Mouse (Mus musculus) forebrain, embryonic 12.5 days (tissue): ENCODE data around the gene D630003M21Rik. TPM values are rescaled to one million over a fixed set of nuclear protein-coding genes. Genes with fewer than 3 reads are reported as not detected.

ENCODE experiments used
- ATAC-seq: fragments of 200-750 bp; cut with Nextera tagmentation; 2 replicates; pipeline ENCODE4 v1.8.0; 2017; ENCODE audit warnings: moderate TSS enrichment; ENCODE audit not compliant: low FRiP score
- H3K27ac ChIP-seq: fragments of 300-500 bp; sonication (generic); 2 replicates; pipeline ENCODE4 v1.5.1; 2016; ENCODE audit warnings: mild to moderate bottlenecking
- H3K27me3 ChIP-seq: fragments of 300-500 bp; sonication (generic); 2 replicates; pipeline ENCODE4 v1.6.1; 2016; ENCODE audit warnings: mild to moderate bottlenecking
- H3K36me3 ChIP-seq: fragments of 300-500 bp; sonication (generic); replicated peaks from 2 replicates; pipeline ENCODE4 v1.6.1; 2016; ENCODE audit warnings: mild to moderate bottlenecking
- H3K4me1 ChIP-seq: fragments of 300-500 bp; sonication (generic); 2 replicates; pipeline ENCODE4 v1.6.1; 2016
- H3K4me2 ChIP-seq: fragments of 300-500 bp; sonication (generic); 2 replicates; pipeline ENCODE4 v1.6.1; 2016; ENCODE audit warnings: mild to moderate bottlenecking, moderate library complexity
- H3K4me3 ChIP-seq: fragments of 300-500 bp; sonication (generic); replicated peaks from 2 replicates; pipeline ENCODE4 v1.5.1; 2016; ENCODE audit warnings: mild to moderate bottlenecking
- H3K9ac ChIP-seq: fragments of 300-500 bp; sonication (generic); 2 replicates; pipeline ENCODE4 v1.6.1; 2016; ENCODE audit warnings: mild to moderate bottlenecking
- H3K9me3 ChIP-seq: fragments of 300-500 bp; sonication (generic); 2 replicates; pipeline ENCODE4 v1.6.1; 2016
- WGBS: fragments of 180-500 bp; shearing (Covaris S2); methylation state at CpG from one replicate; pipeline ENCODE4 v1.1.7; 2016; 5-methylcytosine and 5-hydroxymethylcytosine counted together
- polyA plus RNA-seq: library from polyadenylated mRNA; unstranded; fragments of >200 nt; fragmentation: Nextera tagmentation; extraction: Ambion mirVana; gene quantifications from 2 replicates; pipeline ENCODE4 v1.2.1, GENCODE M21; 2016

D630003M21Rik gene
- polyA plus RNA-seq, 1 experiment from 2014 or later = 3.4 TPM

DNA sequence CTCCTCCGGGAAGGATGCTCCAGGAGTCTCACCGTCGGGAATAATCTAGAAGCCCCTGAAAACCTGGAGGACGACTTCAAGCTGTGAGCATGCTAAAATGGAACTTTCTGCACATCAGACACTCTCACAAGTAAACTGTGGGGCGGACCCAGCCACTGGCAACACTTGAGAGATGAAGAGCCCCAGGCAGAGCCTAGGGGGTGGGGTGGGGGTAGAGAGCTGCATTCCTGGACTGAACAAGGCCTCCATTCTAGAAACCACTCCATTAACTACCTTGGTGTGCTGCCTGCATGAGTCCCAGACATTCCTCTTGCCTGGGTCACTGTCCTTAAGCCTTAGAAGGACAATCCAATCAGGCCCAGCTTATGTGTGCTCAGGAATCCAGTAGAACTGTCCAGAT lies 2.0 kb upstream of the D630003M21Rik start:
- H3K4me2 ChIP-seq = no peak overlapping the region
- no peak for ATAC-seq
- no peaks in the 10 kb centered on the region for H3K36me3 ChIP-seq
- no peak overlapping the region for H3K27ac ChIP-seq
- no peak overlapping the region for H3K4me3 ChIP-seq
- peaks cover 23% of the 10 kb centered on the region for H3K4me1 ChIP-seq
- H3K9ac ChIP-seq = no peak overlapping the region
- 33% methylated on average over 5 of the region's 5 CpGs for WGBS
- H3K9me3 ChIP-seq = no peaks in the 10 kb centered on the region
- H3K27me3 ChIP-seq = no peaks in the 10 kb centered on the region; the same call in 1 of the 2 replicates

- no peak for ATAC-seq
- no peak overlapping the region for H3K9ac ChIP-seq
- WGBS = 28% methylated on average over 6 of the region's 6 CpGs
- no peaks in the 10 kb centered on the region for H3K36me3 ChIP-seq
- no peaks in the 10 kb centered on the region; the same call in 1 of the 2 replicates for H3K27me3 ChIP-seq
- H3K27ac ChIP-seq = no peak overlapping the region
- H3K9me3 ChIP-seq = no peaks in the 10 kb centered on the region
- no peak overlapping the region for H3K4me2 ChIP-seq
- peaks cover 23% of the 10 kb centered on the region for H3K4me1 ChIP-seq
- H3K4me3 ChIP-seq = no peak overlapping the region
These were observed 1.6 kb upstream of the D630003M21Rik start for GRCm38 (mm10) chr2:158230617-158231016.

DNA sequence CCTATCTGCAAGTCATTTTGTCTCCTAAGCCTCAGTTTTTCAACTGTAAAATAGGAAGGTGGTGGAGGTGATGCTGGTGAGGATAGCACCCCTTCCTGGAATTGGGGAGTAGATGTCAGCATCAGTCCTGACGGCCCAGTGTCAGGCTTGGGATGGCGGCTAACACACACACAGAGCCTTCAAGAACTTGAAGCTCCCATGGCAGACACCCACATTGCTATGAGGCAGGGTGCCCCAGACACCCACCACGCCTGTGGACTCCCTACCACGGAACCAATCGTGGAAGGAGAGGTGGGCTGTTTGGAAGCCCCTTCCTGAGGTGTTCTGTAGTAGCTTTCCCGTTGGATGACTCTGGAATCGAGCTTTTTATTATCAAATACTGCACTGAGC lies 476 bp upstream of the D630003M21Rik start:
- peak overlapping the region; percentile 63 for H3K9ac ChIP-seq
- no peaks in the 10 kb centered on the region for H3K36me3 ChIP-seq
- H3K4me1 ChIP-seq = peaks cover 23% of the 10 kb centered on the region
- WGBS = 21% methylated on average over 7 of the region's 7 CpGs
- H3K4me2 ChIP-seq = peak overlapping the region; percentile 89
- peak overlapping the region; percentile 49 for H3K4me3 ChIP-seq
- no peak overlapping the region for H3K27ac ChIP-seq
- no peaks in the 10 kb centered on the region for H3K9me3 ChIP-seq
- no peaks in the 10 kb centered on the region; the same call in 1 of the 2 replicates for H3K27me3 ChIP-seq
- ATAC-seq = peak; percentile 34

- WGBS = 78% methylated on average over 5 of the region's 5 CpGs
- Histone ChIP-seq H3K27me3 (no peaks in the 10 kb centered on the region; the same call in 1 of the 2 replicates), H3K27ac (no peak overlapping the region), H3K9me3 (no peaks in the 10 kb centered on the region), H3K4me2 (no peak overlapping the region), H3K4me1 (peaks cover 12% of the 10 kb centered on the region), H3K36me3 (no peaks in the 10 kb centered on the region), H3K9ac (no peak overlapping the region), H3K4me3 (no peak overlapping the region)
- no peak for ATAC-seq
These were observed 3.7 kb downstream of the D630003M21Rik start for GRCm38 (mm10) chr2:158225301-158225700.

DNA sequence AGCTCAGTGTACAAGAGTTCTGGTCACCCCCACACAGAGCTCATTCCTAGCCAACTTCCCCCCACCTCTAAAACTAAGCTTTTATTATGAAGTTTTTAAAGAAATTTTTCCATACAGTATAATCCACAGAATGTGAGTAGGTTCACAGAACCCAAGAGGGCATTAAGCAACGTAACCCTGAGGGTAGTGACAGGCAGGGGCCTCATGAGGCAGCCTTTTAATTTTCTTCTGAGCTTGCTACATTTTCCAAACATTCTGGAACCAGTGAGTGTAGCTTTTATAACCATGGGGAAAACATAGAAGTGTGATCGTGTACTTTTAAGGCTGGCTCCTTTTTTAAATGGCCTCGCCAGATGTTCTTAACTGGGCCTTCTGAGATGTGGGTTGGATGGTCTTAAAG lies 5.5 kb downstream of the D630003M21Rik start:
- Histone ChIP-seq H3K4me1 (no peaks in the 10 kb centered on the region), H3K9me3 (no peaks in the 10 kb centered on the region), H3K4me3 (no peak overlapping the region), H3K4me2 (no peak overlapping the region), H3K27ac (no peak overlapping the region), H3K27me3 (no peaks in the 10 kb centered on the region; the same call in 1 of the 2 replicates), H3K36me3 (no peaks in the 10 kb centered on the region), H3K9ac (no peak overlapping the region)
- ATAC-seq = no peak
- WGBS = 84% methylated on average over 3 of the region's 3 CpGs

DNA sequence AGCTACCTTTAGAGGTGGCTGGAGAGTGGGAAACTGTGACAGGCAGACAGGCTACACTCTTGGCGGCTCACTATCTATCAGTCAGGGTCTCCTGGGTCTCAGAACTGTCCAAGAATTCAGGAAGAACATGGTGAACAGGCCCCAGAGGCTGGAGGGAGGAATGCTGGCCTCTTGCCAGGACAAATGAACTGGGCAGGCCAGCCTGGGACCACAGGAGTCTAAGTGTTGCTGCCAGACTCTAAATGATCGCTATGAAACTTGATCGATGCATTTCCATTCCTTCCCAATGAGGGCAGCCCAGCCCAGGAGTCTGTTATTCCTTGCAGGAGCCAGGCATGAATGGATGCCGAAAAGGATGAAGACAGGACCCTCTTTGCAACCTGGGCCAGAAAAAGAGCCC lies 6.4 kb downstream of the D630003M21Rik start:
- Histone ChIP-seq H3K27ac (no peak overlapping the region), H3K4me2 (no peak overlapping the region), H3K27me3 (no peaks in the 10 kb centered on the region; the same call in 1 of the 2 replicates), H3K4me3 (no peak overlapping the region), H3K4me1 (no peaks in the 10 kb centered on the region), H3K9me3 (no peaks in the 10 kb centered on the region), H3K36me3 (no peaks in the 10 kb centered on the region), H3K9ac (no peak overlapping the region)
- WGBS = 82% methylated on average over 4 of the region's 4 CpGs
- ATAC-seq = no peak

GRCm38 (mm10) chr2:158221446-158222084 lies 7.5 kb downstream of the D630003M21Rik start:
- Histone ChIP-seq H3K27ac (no peak overlapping the region), H3K9ac (no peak overlapping the region), H3K36me3 (no peaks in the 10 kb centered on the region), H3K27me3 (no peaks in the 10 kb centered on the region), H3K4me1 (no peaks in the 10 kb centered on the region), H3K4me3 (no peak overlapping the region), H3K4me2 (no peak overlapping the region), H3K9me3 (no peaks in the 10 kb centered on the region)
- 92% methylated on average over 9 of the region's 9 CpGs for WGBS
- no peak for ATAC-seq

DNA sequence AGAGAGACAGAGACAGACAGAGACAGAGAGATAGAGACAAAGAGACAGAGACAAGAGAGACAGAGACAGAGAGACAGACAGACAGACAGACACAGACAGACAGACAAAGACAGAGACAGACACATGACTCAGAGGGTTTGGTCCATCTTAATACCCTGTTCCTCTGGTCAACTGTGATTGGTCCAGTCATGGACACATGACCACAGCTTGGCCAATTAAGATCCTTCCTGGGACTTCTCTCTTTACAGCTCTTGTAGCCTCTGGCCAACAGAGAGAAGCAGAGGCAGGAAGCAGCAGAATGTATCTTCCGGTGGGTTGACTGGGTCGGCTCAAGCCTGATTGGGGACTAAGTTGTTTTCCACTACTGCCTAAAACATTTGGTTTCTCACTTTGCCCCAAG lies 9.5 kb downstream of the D630003M21Rik start:
- ATAC-seq = no peak
- Histone ChIP-seq H3K9ac (no peak overlapping the region), H3K4me2 (no peak overlapping the region), H3K36me3 (no peaks in the 10 kb centered on the region), H3K9me3 (no peaks in the 10 kb centered on the region), H3K4me3 (no peak overlapping the region), H3K4me1 (0 out of 2 replicates have a peak, but pooled peaks cover 4% of the 10 kb centered on the region), H3K27me3 (no peaks in the 10 kb centered on the region), H3K27ac (no peak overlapping the region)
- WGBS = 91% methylated on average over 2 of the region's 2 CpGs

- Histone ChIP-seq H3K27ac (no peak overlapping the region), H3K9ac (no peak overlapping the region), H3K36me3 (no peaks in the 10 kb centered on the region), H3K4me2 (no peak overlapping the region), H3K9me3 (no peaks in the 10 kb centered on the region), H3K27me3 (no peaks in the 10 kb centered on the region), H3K4me3 (no peak overlapping the region), H3K4me1 (peaks cover 4% of the 10 kb centered on the region; the same call in 1 of the 2 replicates)
- 89% methylated on average over 8 of the region's 8 CpGs for WGBS
- ATAC-seq = no peak
These were observed 12.5 kb downstream of the D630003M21Rik start for GRCm38 (mm10) chr2:158216510-158216909.

DNA sequence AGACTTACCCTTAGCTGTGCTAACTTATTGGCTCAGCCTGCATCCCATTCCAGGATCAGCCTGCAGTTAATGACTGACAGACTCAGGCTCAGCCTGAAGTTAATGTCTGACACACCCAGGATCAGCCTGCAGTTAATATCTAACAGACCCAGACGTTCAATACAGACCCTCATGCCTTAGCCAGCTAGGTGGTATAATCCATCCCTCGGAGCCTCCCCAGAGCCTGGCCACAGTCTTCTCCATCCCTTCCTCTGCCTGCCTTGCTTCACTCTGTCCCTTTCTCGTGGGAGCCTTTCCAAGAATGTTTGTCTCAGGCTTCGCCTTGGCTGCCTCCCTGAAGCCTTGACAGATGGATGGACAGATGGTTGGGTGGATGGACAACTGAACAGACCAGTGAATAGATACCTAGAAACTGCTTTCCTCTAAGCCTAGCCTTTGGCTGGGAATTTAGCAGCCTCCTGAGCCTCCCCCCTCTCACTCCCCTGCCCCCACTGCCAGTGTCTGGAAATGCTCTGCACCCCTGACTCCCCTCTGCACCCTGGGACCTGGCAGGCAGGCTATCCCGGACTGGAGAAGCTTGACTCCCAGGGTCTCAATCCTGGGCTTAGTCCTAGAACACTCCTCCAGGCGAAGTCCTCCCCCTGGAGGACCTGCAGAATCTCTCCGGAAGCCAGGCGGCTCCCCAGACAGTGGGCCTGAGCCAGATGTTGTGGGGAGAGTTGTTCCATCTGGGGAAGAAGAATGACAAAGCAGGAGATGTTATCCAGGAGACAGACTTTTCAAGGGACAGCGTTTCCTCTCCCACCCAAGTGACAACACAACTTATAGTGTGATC lies 13.5 kb downstream of the D630003M21Rik start:
- Histone ChIP-seq H3K9me3 (no peaks in the 10 kb centered on the region), H3K9ac (no peak overlapping the region), H3K4me3 (no peak overlapping the region), H3K27me3 (no peaks in the 10 kb centered on the region), H3K36me3 (no peaks in the 10 kb centered on the region), H3K4me1 (peaks cover 8% of the 10 kb centered on the region; the same call in 1 of the 2 replicates), H3K27ac (no peak overlapping the region), H3K4me2 (no peak overlapping the region)
- no peak for ATAC-seq
- WGBS = 74% methylated on average over 9 of the region's 9 CpGs

DNA sequence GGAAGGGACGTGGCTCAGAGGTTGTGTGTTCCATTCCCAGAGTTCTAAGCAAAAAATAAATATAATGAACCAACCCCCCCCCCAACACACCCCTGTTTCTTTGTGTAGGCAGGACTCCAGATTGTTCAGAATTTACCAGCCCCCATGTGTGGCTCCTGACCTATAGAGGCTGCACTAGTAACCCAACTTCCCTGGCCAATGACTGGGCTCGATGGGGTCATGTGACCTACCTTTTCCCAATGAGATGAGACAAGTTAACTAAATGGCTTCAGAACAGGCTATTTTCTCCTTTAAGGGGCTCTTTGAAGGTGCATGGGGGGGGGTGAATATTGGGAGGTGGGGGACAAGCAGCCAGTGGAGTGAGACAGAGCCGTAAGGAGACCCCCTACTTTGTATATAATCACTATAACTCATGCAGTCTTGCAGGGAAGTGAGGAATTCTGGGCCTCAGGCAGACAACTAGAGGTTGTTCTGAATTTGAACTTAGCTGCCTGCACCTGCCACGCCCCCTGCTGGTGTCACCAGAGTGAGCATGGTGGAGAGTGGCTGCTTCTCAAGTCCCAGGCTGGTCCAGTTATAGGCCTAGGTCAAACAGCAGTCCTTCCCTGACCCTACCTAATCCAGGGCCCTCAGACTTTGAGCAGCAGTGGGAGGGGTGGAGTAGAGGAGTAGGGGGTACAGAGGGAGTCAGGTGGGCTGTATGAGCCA lies 17.1 kb downstream of the D630003M21Rik start:
- H3K4me2 ChIP-seq = no peak overlapping the region
- no peak overlapping the region for H3K4me3 ChIP-seq
- no peaks in the 10 kb centered on the region for H3K9me3 ChIP-seq
- H3K9ac ChIP-seq = no peak overlapping the region
- peaks cover 11% of the 10 kb centered on the region; the same call in 1 of the 2 replicates for H3K4me1 ChIP-seq
- H3K36me3 ChIP-seq = no peaks in the 10 kb centered on the region; the same call in 1 of the 2 replicates
- 0 out of 2 replicates have a peak, but pooled peaks cover 8% of the 10 kb centered on the region for H3K27me3 ChIP-seq
- H3K27ac ChIP-seq = no peak overlapping the region
- WGBS = 62% methylated on average over 4 of the region's 4 CpGs
- ATAC-seq = no peak

GRCm38 (mm10) chr2:158210958-158211357 lies 18.1 kb downstream of the D630003M21Rik start:
- 0 out of 2 replicates have a peak, but pooled peaks cover 8% of the 10 kb centered on the region for H3K27me3 ChIP-seq
- no peak overlapping the region for H3K27ac ChIP-seq
- peaks cover 11% of the 10 kb centered on the region; the same call in 1 of the 2 replicates for H3K4me1 ChIP-seq
- peak overlapping the region; percentile 16; the same call in 1 of the 2 replicates for H3K4me2 ChIP-seq
- H3K9me3 ChIP-seq = no peaks in the 10 kb centered on the region
- ATAC-seq = no peak
- 26% methylated on average over 10 of the region's 10 CpGs for WGBS
- H3K36me3 ChIP-seq = no peaks in the 10 kb centered on the region; the same call in 1 of the 2 replicates
- H3K4me3 ChIP-seq = no peak overlapping the region
- no peak overlapping the region for H3K9ac ChIP-seq
